Mouse (Mus musculus) thymus, postnatal 14 days (tissue): ENCODE data around the gene Rabep2.
A peak's percentile ranks its signal among the peaks of the same experiment; 100 is the strongest.
"Not testable (repeated sequence)": the region's sequence is repeated elsewhere in the genome, so short reads cannot be mapped to it uniquely, and the experiment has no call there.

Experiments
- DNase-seq: peaks from one replicate; pipeline ENCODE4 v3.0.0; 2021

Rabep2 gene

GRCm38 (mm10) chr7:126428631-126429502, at the start of gene Rabep2:
TSS of gene Rabep2 (plus strand) at chr7:126428759.
- DNase-seq = peak; percentile 94

GRCm38 (mm10) chr7:126383565-126383964, 45.0 kb upstream of the Rabep2 start:
- DNase-seq = no peak

- no peak for DNase-seq
Measured at GRCm38 (mm10) chr7:126388185-126388584, 40.4 kb upstream of the Rabep2 start.

GRCm38 (mm10) chr7:126392086-126392884, 36.3 kb upstream of the Rabep2 start:
- DNase-seq = not testable (repeated sequence)

- peak; percentile 95 for DNase-seq
Measured at GRCm38 (mm10) chr7:126396298-126397119, 32.0 kb upstream of the Rabep2 start, which contains the start of gene Nfatc2ip. TSS of gene Nfatc2ip (minus strand) at chr7:126396737.

GRCm38 (mm10) chr7:126397221-126397620, 31.3 kb upstream of the Rabep2 start:
- DNase-seq = no peak

- no peak for DNase-seq
Measured at GRCm38 (mm10) chr7:126397822-126398221, 30.7 kb upstream of the Rabep2 start.

GRCm38 (mm10) chr7:126399548-126399947, 29.0 kb upstream of the Rabep2 start:
- peak; percentile 92 for DNase-seq

- not testable (repeated sequence) for DNase-seq
Measured at GRCm38 (mm10) chr7:126402518-126402917, 26.0 kb upstream of the Rabep2 start.

GRCm38 (mm10) chr7:126408686-126409085, 19.9 kb upstream of the Rabep2 start:
- no peak for DNase-seq

GRCm38 (mm10) chr7:126411061-126411460, 17.5 kb upstream of the Rabep2 start:
- no peak for DNase-seq

GRCm38 (mm10) chr7:126414725-126415124, 13.8 kb upstream of the Rabep2 start, which contains the start of gene Cd19:
TSS of gene Cd19 (minus strand) at chr7:126414889.
- DNase-seq = no peak

GRCm38 (mm10) chr7:126416615-126417014, 11.9 kb upstream of the Rabep2 start:
- peak; percentile 55 for DNase-seq

- no peak for DNase-seq
Measured at GRCm38 (mm10) chr7:126417045-126417444, 11.5 kb upstream of the Rabep2 start.

- DNase-seq = no peak
Measured at GRCm38 (mm10) chr7:126417606-126418005, 11.0 kb upstream of the Rabep2 start.

- DNase-seq = no peak
Measured at GRCm38 (mm10) chr7:126418496-126418895, 10.1 kb upstream of the Rabep2 start.

GRCm38 (mm10) chr7:126421756-126422155, 6.8 kb upstream of the Rabep2 start:
- DNase-seq = no peak

- no peak for DNase-seq
Measured at GRCm38 (mm10) chr7:126424161-126424560, 4.4 kb upstream of the Rabep2 start.

- DNase-seq = no peak
Measured at GRCm38 (mm10) chr7:126427323-126427860, 1.2 kb upstream of the Rabep2 start.

- DNase-seq = no peak
Measured at GRCm38 (mm10) chr7:126428154-126428553, 405 bp upstream of the Rabep2 start.

- no peak for DNase-seq
Measured at GRCm38 (mm10) chr7:126429503-126429898, 942 bp downstream of the Rabep2 start.

GRCm38 (mm10) chr7:126430167-126430566, 1.6 kb downstream of the Rabep2 start:
- no peak for DNase-seq
